Mouse (Mus musculus) C2C12 (cell line): ENCODE measurements around the gene Eef1akmt3.
"Not testable (repeated sequence)": the region's sequence is repeated elsewhere in the genome, so short reads cannot be mapped to it uniquely, and the experiment has no call there.

Source experiments
- CTCF ChIP-seq: IDR thresholded peaks from one replicate; pipeline ENCODE4 v1.5.1; 2011; ENCODE audit not compliant: control insufficient read depth, insufficient read depth, insufficient read length
- MAX ChIP-seq: IDR thresholded peaks from one replicate; pipeline ENCODE4 v1.6.1; 2011; ENCODE audit warnings: mild to moderate bottlenecking, control low read depth
- USF1 ChIP-seq: IDR thresholded peaks from one replicate; pipeline ENCODE4 v1.6.1; 2011; ENCODE audit warnings: low read depth, mild to moderate bottlenecking, control low read depth, moderate library complexity

DNA sequence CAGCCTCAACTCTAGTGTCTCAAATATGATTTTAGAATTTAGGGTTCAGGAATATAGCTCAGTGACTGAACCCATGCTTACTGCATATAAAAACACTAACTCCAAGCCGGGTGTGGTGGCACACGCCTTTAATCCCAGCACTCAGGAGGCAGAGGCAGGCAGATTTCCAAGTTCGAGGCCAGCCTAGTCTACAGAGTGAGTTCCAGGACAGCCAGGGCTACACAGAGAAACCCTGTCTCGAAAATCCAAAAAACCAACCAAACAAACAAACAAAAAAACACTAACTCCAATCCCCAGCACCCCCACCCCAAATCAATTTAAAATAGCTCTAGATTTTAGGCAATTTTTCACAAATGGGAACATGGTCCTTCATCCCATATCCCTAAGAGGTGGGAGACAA is 20.8 kb upstream of the Eef1akmt3 start:
- TF ChIP-seq CTCF, USF1, MAX: not testable (repeated sequence)
